ENCODE assay signal across 8 mouse cellular contexts in the genomic region with DNA sequence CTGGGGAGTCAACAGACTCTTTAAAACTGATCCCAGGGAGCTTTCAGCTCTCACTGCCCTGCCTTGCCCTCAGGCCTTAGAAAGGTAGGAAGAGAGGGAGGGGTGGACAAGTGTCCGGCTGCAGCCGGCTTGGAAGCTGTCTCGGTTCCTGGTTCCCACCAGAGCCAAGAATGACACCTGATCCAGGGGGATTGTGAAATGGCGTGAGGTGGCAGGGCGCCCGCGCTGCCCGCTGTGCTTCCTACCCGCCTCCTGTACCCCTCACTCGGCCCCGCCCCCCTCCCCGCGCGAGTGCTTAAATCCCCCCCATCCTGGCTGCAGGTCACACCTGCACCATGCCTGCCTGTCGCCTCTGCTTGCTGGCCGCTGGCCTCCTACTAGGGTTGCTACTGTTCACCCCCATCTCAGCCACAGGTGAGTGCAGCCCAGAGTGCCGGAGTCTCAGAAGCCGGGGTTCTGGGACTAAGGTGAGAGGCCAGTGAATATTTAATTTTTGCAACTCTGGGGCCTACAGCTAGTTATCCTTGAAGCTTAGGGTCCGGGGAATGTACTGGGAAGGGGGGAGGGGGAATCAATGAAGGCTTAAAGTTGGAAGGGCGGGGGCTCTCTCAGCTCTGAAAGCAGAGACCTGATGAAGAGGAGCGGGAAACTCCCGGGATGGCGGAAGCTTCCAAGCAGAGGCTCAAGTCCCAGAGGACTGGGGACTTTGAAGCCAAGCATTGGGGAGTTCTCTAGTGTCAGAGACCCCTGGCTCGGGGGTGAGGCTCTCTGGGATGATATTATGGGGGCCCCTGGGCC. TPM values are rescaled to one million over a fixed set of nuclear protein-coding genes. Genes with fewer than 3 reads are reported as not detected.
A peak's percentile ranks its signal among the peaks of the same experiment; 100 is the strongest.
DNase-seq lines count a peak whose midpoint lies in the region; ATAC-seq lines count a peak whose summit lies in the region.

Wfdc2 (plus strand) TSS at position 23 of the 798 bp plus-strand sequence.

- DNase-seq in ovary, postnatal 36 days (ENCODE audit: low spot score) = peak; percentile 19
- DNase-seq in ovary, postnatal 10 days (ENCODE audit: low spot score) = no peak
- DNase-seq in kidney, postnatal 25 days = peak; percentile 68 to 92
- DNase-seq in midbrain, embryonic 11.5 days (ENCODE audit: low spot score, missing footprints) = no peak
- no peak for DNase-seq in adrenal gland, postnatal 4 days (ENCODE audit: low spot score in 2 of 2)

- H3K9me3 ChIP-seq in forebrain, embryonic 16.5 days (ENCODE audit: control insufficient read depth, low read length) = no peaks in the 10 kb centered on the region
- no peaks in the 10 kb centered on the region for H3K9me3 ChIP-seq in midbrain, embryonic 11.5 days (ENCODE audit: control insufficient read depth, low read length)

- H3K27me3 ChIP-seq in forebrain, embryonic 16.5 days (replicated peaks; ENCODE audit: control insufficient read depth, insufficient read depth, low read length) = 0 out of 2 replicates have a peak, but pooled peaks cover 4% of the 10 kb centered on the region
- H3K27me3 ChIP-seq in midbrain, embryonic 11.5 days (ENCODE audit: control insufficient read depth, insufficient read depth, low read length) = peaks cover 7% of the 10 kb centered on the region; the same call in 1 of the 2 replicates

- H3K4me3 ChIP-seq in forebrain, embryonic 16.5 days (replicated peaks; ENCODE audit: low read length) = peak within 1 kb of the TSS; percentile 47
- H3K4me3 ChIP-seq in midbrain, embryonic 11.5 days (ENCODE audit: low read depth, low read length) = peak within 1 kb of the TSS; percentile 37

- no peaks in the 10 kb centered on the region for H3K36me3 ChIP-seq in forebrain, embryonic 16.5 days (ENCODE audit: control insufficient read depth, insufficient read depth)
- H3K36me3 ChIP-seq in midbrain, embryonic 11.5 days (ENCODE audit: control insufficient read depth, insufficient read depth, low read length) = no peaks in the 10 kb centered on the region

- 2% methylated on average over 24 of the region's 24 CpGs for WGBS in forebrain, embryonic 16.5 days
- 5% methylated on average over 24 of the region's 24 CpGs for WGBS in midbrain, embryonic 11.5 days

- peaks cover 13% of the 10 kb centered on the region for H3K4me1 ChIP-seq in forebrain, embryonic 16.5 days (replicated peaks; ENCODE audit: control insufficient read depth, insufficient read depth, low read length)
- H3K4me1 ChIP-seq in midbrain, embryonic 11.5 days (ENCODE audit: control insufficient read depth, insufficient read depth, low read length) = peaks cover 16% of the 10 kb centered on the region

- peak within 1 kb of the TSS; percentile 64 for H3K9ac ChIP-seq in forebrain, embryonic 16.5 days (replicated peaks; ENCODE audit: low read depth, low read length)
- peak within 1 kb of the TSS; percentile 74 for H3K9ac ChIP-seq in midbrain, embryonic 11.5 days (ENCODE audit: low read length)

- no peak within 1 kb of the TSS for H3K27ac ChIP-seq in forebrain, embryonic 16.5 days (ENCODE audit: low read length)
- no peak within 1 kb of the TSS for H3K27ac ChIP-seq in midbrain, embryonic 11.5 days (ENCODE audit: low read depth, low read length)

- ATAC-seq in forebrain, embryonic 16.5 days = no peak
- peak; percentile 67 for ATAC-seq in midbrain, embryonic 11.5 days (ENCODE audit: low FRiP score)
- ATAC-seq in erythroid progenitor cell, adult 5-6 weeks (replicated peaks; ENCODE audit: low FRiP score, poor library complexity, severe bottlenecking) = no peak
- no peak for ATAC-seq in activated CD4-positive, CD25-positive, alpha-beta regulatory T cell, adult 4 months

- peak within 1 kb of the TSS; percentile 89 for H3K4me2 ChIP-seq in forebrain, embryonic 16.5 days (ENCODE audit: low read length)
- peak within 1 kb of the TSS; percentile 95 for H3K4me2 ChIP-seq in midbrain, embryonic 11.5 days

RNA-seq across cellular contexts. Expression of gene Wfdc2, which starts in this region (rescaled TPM):
- polyA plus RNA-seq in forebrain, embryonic 16.5 days (2015; fragmentation: Nextera tagmentation; extraction: Ambion mirVana) = 1.4 and 3.0 TPM in 2 replicates
- 15.4 and 21.7 TPM in 2 replicates for polyA plus RNA-seq in midbrain, embryonic 11.5 days (2014; fragmentation: Nextera tagmentation; extraction: Ambion mirVana)
- total RNA-seq in erythroid progenitor cell, adult 5-6 weeks (2015; ENCODE audit: low replicate concordance) = not detected in 2 replicates
- not detected in 2 replicates for total RNA-seq in erythroid progenitor cell, adult 5-6 weeks (2017; ENCODE audit: low replicate concordance)
- total RNA-seq in adrenal gland, postnatal 4 days (2021) = 10 to 100 TPM in 1 of 2 experiments, 1 to 10 TPM in 1; 1.9 to 49.1 TPM
- not detected for polyA plus RNA-seq in activated CD4-positive, CD25-positive, alpha-beta regulatory T cell, adult 4 months (2017; shearing (Covaris generic))

Comparison
In these comparisons a context has a peak if more than half of its experiments do, and no peak if none do; other contexts are left out.
1. DNase-seq: peak in ovary, postnatal 36 days (single experiment) and kidney, postnatal 25 days (2 of 2); none in ovary, postnatal 10 days (single experiment), midbrain, embryonic 11.5 days (single experiment) and adrenal gland, postnatal 4 days (0 of 2).